Mouse (Mus musculus) heart, embryonic 13.5 days (tissue): ENCODE measurements around the gene Dusp1. TPM values are rescaled to one million over a fixed set of nuclear protein-coding genes. Genes with fewer than 3 reads are reported as not detected.

Source experiments
- ATAC-seq: fragments of 200-750 bp; cut with Nextera tagmentation; 2 replicates; pipeline ENCODE4 v1.8.0; 2017; ENCODE audit warnings: moderate TSS enrichment; ENCODE audit not compliant: insufficient number of reproducible peaks, low FRiP score, low TSS enrichment; ENCODE audit errors: extremely low read depth
- H3K27ac ChIP-seq: fragments of 300-500 bp; sonication (generic); replicated peaks from 2 replicates; pipeline ENCODE4 v1.5.1; 2015; ENCODE audit warnings: moderate library complexity, mild to moderate bottlenecking, inconsistent platforms
- H3K27me3 ChIP-seq: fragments of 300-500 bp; sonication (generic); replicated peaks from 2 replicates; pipeline ENCODE4 v1.6.1; 2015; ENCODE audit warnings: mild to moderate bottlenecking, inconsistent platforms
- H3K36me3 ChIP-seq: fragments of 300-500 bp; sonication (generic); 2 replicates; pipeline ENCODE4 v1.6.1; 2015; ENCODE audit warnings: mild to moderate bottlenecking, inconsistent platforms
- H3K4me1 ChIP-seq: fragments of 300-500 bp; sonication (generic); 2 replicates; pipeline ENCODE4 v1.6.1; 2015; ENCODE audit warnings: inconsistent platforms
- H3K4me2 ChIP-seq: fragments of 300-500 bp; sonication (generic); 2 replicates; pipeline ENCODE4 v1.6.1; 2015; ENCODE audit warnings: inconsistent platforms, mild to moderate bottlenecking, moderate library complexity
- H3K4me3 ChIP-seq: fragments of 300-500 bp; sonication (generic); 2 replicates; pipeline ENCODE4 v1.5.1; 2015; ENCODE audit warnings: moderate library complexity, mild to moderate bottlenecking, inconsistent platforms
- H3K9ac ChIP-seq: fragments of 300-500 bp; sonication (generic); 2 replicates; pipeline ENCODE4 v1.6.1; 2015; ENCODE audit warnings: inconsistent platforms, mild to moderate bottlenecking, moderate library complexity
- H3K9me3 ChIP-seq: fragments of 300-500 bp; sonication (generic); 2 replicates; pipeline ENCODE4 v1.6.1; 2016; ENCODE audit warnings: inconsistent platforms
- WGBS: fragments of 180-500 bp; shearing (Covaris S2); methylation state at CpG from one replicate; pipeline ENCODE4 v1.1.7; 2015; ENCODE audit warnings: mixed read lengths; 5-methylcytosine and 5-hydroxymethylcytosine counted together
- polyA plus RNA-seq: library from polyadenylated mRNA; unstranded; fragments of >200 nt; fragmentation: Nextera tagmentation; extraction: Ambion mirVana; gene quantifications from 2 replicates; pipeline ENCODE4 v1.2.1, GENCODE M21; 2015

The Dusp1 gene
- polyA plus RNA-seq, 1 experiment from 2014 or later = 32.8 TPM

DNA sequence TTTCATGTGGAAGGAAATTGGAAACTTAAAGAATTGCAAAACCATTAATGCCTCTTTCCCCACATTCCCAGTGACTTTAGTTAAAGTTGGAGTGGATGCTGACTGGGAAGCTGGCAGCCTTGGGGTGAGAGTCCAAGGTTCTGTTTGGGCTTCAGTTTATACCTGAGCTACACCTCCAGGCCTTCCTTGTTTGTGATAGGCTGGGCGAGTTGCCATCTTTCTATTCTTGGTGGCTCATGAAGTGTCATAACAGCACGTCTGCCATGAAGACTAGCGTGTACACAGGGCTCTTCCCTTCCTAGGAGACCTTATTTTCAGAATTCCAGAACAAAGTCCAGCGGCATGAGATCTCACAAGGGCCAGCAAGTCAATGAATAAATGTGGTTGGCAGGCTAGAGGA lies 39.2 kb downstream of the Dusp1 start:
- WGBS = 59% methylated on average over 4 of the region's 4 CpGs
- no peaks in the 10 kb centered on the region for H3K9me3 ChIP-seq
- no peak for ATAC-seq

DNA sequence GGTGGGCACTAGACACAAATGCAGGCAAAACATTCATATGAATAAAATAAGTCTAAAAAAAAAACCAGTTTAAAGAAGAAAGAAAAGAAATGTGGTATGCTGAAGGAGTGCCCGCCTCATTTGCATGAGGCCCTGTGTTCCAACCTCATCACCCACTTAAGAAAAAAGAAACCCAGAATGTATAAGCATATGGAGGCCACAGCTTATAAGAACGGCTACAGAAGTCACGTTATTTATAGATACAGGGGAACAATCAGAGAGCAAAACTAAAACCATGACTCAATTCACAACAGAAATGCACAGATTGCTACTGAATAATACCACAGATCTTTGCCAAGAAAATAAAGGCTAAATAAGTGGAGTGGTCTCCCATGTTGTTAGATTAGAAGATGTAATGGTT lies 43.6 kb downstream of the Dusp1 start:
- Histone ChIP-seq H3K4me1 (peaks cover 28% of the 10 kb centered on the region), H3K27me3 (no peaks in the 10 kb centered on the region), H3K9ac (no peak overlapping the region), H3K27ac (no peak overlapping the region), H3K9me3 (no peaks in the 10 kb centered on the region), H3K4me3 (no peak overlapping the region), H3K36me3 (no peaks in the 10 kb centered on the region), H3K4me2 (no peak overlapping the region)
- 66% methylated on average over 3 of the region's 3 CpGs for whole genome bisulfite sequencing
- ATAC-seq = no peak

More for the DNA sequence above, 39.2 kb downstream of the Dusp1 start:
- H3K9ac ChIP-seq = no peak overlapping the region
- no peaks in the 10 kb centered on the region for H3K27me3 ChIP-seq
- H3K27ac ChIP-seq = no peak overlapping the region
- no peak overlapping the region for H3K4me3 ChIP-seq
- H3K4me2 ChIP-seq = no peak overlapping the region
- H3K4me1 ChIP-seq = peaks cover 4% of the 10 kb centered on the region; the same call in 1 of the 2 replicates
- no peaks in the 10 kb centered on the region for H3K36me3 ChIP-seq

GRCm38 (mm10) chr17:26515675-26516074 lies 46.3 kb downstream of the Dusp1 start:
- Histone ChIP-seq H3K9me3 (no peaks in the 10 kb centered on the region), H3K36me3 (no peaks in the 10 kb centered on the region), H3K4me3 (no peak overlapping the region), H3K27me3 (no peaks in the 10 kb centered on the region), H3K4me2 (no peak overlapping the region), H3K4me1 (peaks cover 50% of the 10 kb centered on the region), H3K27ac (no peak overlapping the region), H3K9ac (no peak overlapping the region)
- 74% methylated on average over 4 of the region's 4 CpGs for WGBS
- no peak for ATAC-seq

- Histone ChIP-seq H3K9ac (no peak overlapping the region; the same call in 1 of the 2 replicates), H3K9me3 (no peaks in the 10 kb centered on the region), H3K27me3 (no peaks in the 10 kb centered on the region), H3K36me3 (no peaks in the 10 kb centered on the region), H3K27ac (peak overlapping the region; percentile 83), H3K4me3 (no peak overlapping the region), H3K4me1 (peaks cover 60% of the 10 kb centered on the region), H3K4me2 (peak overlapping the region; percentile 16; the same call in 1 of the 2 replicates)
- peak; percentile 71 for ATAC-seq
- WGBS = 54% methylated on average over 3 of the region's 3 CpGs
Measured at GRCm38 (mm10) chr17:26514581-26515030, 47.3 kb downstream of the Dusp1 start.

GRCm38 (mm10) chr17:26513459-26514290 lies 48.3 kb downstream of the Dusp1 start:
- WGBS = 73% methylated on average over 6 of the region's 6 CpGs
- Histone ChIP-seq H3K4me2 (peak overlapping the region; percentile 16; the same call in 1 of the 2 replicates), H3K27me3 (no peaks in the 10 kb centered on the region), H3K9ac (peak overlapping the region; percentile 48), H3K4me3 (no peak overlapping the region), H3K9me3 (no peaks in the 10 kb centered on the region), H3K36me3 (no peaks in the 10 kb centered on the region), H3K4me1 (peaks cover 65% of the 10 kb centered on the region), H3K27ac (peak overlapping the region; percentile 83)
- no peak for ATAC-seq

- Histone ChIP-seq H3K9ac (peak overlapping the region; percentile 48), H3K4me1 (peaks cover 65% of the 10 kb centered on the region), H3K4me2 (no peak overlapping the region), H3K9me3 (no peaks in the 10 kb centered on the region), H3K27ac (peak overlapping the region; percentile 83), H3K36me3 (no peaks in the 10 kb centered on the region), H3K4me3 (no peak overlapping the region), H3K27me3 (no peaks in the 10 kb centered on the region)
- no peak for ATAC-seq
- WGBS = 34% methylated on average over 7 of the region's 7 CpGs
Measured at GRCm38 (mm10) chr17:26512961-26513360, 49.0 kb downstream of the Dusp1 start.

DNA sequence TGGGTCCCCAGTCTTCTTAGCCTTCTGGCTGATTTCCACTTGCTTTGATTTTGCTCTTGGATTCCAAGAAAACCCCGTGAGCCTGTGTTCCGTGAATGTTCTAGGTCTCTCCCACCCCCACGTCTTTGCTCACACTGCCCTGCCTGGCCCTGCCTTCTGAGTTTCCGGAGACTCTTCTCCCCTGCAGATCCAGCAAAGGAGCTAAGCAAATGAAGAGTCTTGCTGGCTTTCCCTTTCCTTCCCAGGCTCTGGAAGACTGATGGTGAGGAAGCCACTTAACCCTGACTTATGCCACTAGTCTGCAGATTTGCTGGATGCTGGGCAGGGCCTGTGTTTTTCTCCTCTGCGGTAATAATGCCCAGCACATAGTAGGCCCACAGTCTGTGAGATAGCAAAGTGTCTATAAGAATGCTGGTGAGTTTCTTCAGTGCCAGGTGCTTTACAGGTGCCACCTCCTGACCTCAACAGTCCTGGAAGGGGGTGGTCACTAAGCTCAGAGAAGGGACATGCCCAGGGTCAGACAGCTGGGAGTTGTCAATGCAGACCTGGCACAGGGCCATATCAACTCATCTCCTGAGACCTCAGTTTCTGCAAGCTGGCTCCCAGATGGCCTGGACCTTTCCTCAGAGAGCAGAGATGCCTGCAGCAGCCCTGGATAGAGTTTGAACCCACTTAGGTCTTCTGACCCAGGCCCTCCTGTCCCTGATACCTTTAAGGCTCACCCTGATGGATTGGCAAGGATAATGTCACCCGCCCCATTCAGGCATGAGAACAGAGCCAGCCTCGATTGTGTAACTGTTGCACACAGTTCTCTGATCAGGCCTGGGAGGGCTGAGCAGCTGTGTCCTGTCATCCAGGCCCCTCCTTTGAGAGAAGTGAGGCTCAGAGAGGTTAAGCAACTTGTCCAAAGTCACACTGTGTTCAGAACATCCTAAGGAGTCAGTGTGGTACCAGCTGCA lies 49.8 kb downstream of the Dusp1 start:
- Histone ChIP-seq H3K9ac (peak overlapping the region; percentile 48), H3K9me3 (no peaks in the 10 kb centered on the region), H3K4me2 (no peak overlapping the region), H3K4me1 (peaks cover 66% of the 10 kb centered on the region), H3K27me3 (no peaks in the 10 kb centered on the region), H3K27ac (peak overlapping the region; percentile 83), H3K4me3 (no peak overlapping the region), H3K36me3 (no peaks in the 10 kb centered on the region; the same call in 1 of the 2 replicates)
- WGBS = 61% methylated on average over 7 of the region's 7 CpGs
- ATAC-seq = no peak

DNA sequence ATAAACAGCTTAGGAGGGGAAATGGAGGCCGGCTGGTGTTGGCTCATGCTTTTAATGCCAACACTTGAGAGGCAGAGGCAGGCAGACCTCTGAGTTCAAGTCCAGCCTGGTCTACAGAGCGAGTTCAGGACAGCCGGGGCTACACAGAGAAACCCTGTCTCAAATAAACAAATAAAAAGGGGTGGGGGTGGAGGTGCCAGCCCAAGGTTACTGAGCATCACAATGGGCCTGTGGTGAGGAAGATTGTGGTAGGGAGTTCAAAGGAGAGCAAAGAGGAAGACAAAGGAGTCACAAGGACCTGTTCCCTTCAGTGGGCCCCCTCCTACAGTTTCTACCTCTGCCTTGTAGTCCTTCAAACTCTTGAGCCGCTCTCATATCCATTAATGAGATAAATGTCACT lies 50.7 kb downstream of the Dusp1 start:
- H3K4me1 ChIP-seq = peaks cover 70% of the 10 kb centered on the region
- no peak overlapping the region for H3K9ac ChIP-seq
- H3K27ac ChIP-seq = no peak overlapping the region
- H3K4me3 ChIP-seq = no peak overlapping the region
- peaks cover 8% of the 10 kb centered on the region for H3K36me3 ChIP-seq
- no peak overlapping the region for H3K4me2 ChIP-seq
- ATAC-seq = no peak
- WGBS = 72% methylated on average over 4 of the region's 4 CpGs
- H3K27me3 ChIP-seq = no peaks in the 10 kb centered on the region
- H3K9me3 ChIP-seq = no peaks in the 10 kb centered on the region

- Histone ChIP-seq H3K4me2 (no peak overlapping the region), H3K9ac (peak overlapping the region; percentile 30; the same call in 1 of the 2 replicates), H3K27me3 (no peaks in the 10 kb centered on the region), H3K36me3 (peaks cover 17% of the 10 kb centered on the region), H3K9me3 (no peaks in the 10 kb centered on the region), H3K4me3 (no peak overlapping the region), H3K27ac (0 out of 2 replicates have a peak overlapping the region, but pooled peaks have one; percentile 43), H3K4me1 (peaks cover 78% of the 10 kb centered on the region)
- 78% methylated on average over 15 of the region's 15 CpGs for WGBS
- no peak for ATAC-seq
Measured at GRCm38 (mm10) chr17:26510146-26511045, 51.5 kb downstream of the Dusp1 start.

DNA sequence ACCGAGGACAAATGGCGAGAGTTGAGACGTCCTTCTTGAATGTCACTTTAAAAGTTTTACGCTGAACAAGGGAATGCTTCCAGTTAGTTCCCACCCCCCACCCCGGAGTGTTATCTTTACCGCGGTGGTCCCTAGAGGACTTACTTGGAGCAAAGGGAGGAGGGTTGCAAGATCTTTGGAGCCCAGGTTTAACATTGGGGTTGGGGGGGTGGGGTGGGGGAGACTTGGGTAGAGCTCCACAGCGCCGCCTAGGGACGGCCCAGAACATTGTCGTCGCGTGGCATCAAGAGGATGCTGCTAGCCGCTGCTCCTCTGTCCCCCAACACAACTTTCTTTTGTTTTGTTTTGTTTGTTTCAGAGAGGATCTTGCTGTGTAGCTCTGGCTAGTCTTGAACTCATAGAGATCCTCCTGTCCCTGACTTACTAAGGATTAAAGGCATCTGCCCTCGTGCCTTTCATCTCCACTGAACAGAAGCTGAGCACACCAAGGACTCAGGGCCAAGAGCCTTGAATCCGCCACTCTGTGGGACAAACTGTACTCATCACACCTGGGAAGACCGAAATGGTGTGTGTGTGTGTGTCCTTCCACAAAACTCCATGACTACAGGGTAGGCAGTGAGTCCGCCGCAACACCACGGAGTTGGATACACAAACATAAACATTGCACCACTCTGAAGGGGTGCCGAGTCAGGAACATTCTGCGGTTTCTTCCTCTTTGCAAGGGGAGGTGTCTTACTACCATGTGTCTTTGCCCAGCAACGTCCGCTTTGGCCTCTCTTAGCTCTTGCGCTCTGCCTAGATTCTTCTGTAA lies 52.8 kb downstream of the Dusp1 start:
- Histone ChIP-seq H3K4me3 (peak overlapping the region; percentile 88), H3K9ac (peak overlapping the region; percentile 97), H3K27me3 (no peaks in the 10 kb centered on the region), H3K9me3 (no peaks in the 10 kb centered on the region), H3K4me2 (peak overlapping the region; percentile 96), H3K36me3 (peaks cover 22% of the 10 kb centered on the region), H3K4me1 (peaks cover 79% of the 10 kb centered on the region), H3K27ac (peak overlapping the region; percentile 100)
- 22% methylated on average over 25 of the region's 25 CpGs for WGBS
- ATAC-seq = no peak
